Mouse (Mus musculus): ENCODE measurements around the gene Thra. TPM values are rescaled to one million over a fixed set of nuclear protein-coding genes. Genes with fewer than 3 reads are reported as not detected.

Thra gene
- total and polyA plus RNA-seq, 3 experiments: 22.0 to 50.9 TPM; not detected in 1

DNA sequence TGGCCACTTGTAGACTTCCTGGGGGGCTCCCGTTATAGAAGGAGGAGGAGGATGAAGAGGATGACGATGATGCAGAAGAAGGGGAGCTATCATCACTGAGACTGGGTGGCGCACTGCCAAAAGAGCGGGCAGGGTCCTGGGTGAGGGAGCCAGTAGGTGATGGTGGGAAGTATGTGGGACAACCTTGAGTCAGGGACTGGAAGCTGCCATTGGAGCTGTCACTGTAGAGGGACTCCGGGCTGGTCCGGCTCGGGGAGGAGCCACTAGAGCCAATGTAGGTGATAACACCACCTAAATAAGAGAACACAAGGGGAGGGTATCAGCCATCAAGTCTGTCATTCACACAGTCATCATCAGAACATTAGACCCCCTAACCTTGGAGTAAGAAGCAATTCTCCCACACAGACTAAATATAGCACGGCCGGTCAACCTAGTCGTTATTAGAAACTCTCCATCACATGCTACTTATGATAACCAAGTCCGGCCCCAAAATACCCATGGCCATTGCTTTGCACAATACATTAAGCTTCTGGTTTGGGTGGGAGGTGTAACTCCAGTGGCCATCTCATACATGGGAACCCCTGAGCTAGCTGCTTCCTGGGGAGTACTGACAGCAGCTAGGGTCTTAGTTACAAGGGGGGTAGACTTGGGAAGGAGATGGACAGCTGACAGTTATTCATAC lies 31.5 kb downstream of the Thra start:
- Histone ChIP-seq H3K27me3 (ENCODE audit: control insufficient read depth in 1 of 2, insufficient read depth in 2 of 2, low read length in 2 of 2) (no peaks in the 10 kb centered on the region), H3K4me3 (ENCODE audit: control insufficient read depth in 1 of 2, insufficient read depth in 1 of 2, low read depth in 2 of 2, low read length in 2 of 2) (no peak overlapping the region), H3K79me2 (ENCODE audit: control insufficient read depth, insufficient read depth, low read length, poor library complexity) (no peaks in the 10 kb centered on the region; the same call in 1 of the 2 replicates), H3K36me3 (ENCODE audit: control insufficient read depth in 1 of 2, insufficient read depth in 2 of 2, low read length in 2 of 2) (peaks cover 0 to 40% of the 10 kb centered on the region in 2 experiments; a peak in 2 of 4 replicates), H3K27ac (ENCODE audit: control insufficient read depth, low read depth, low read length) (peak overlapping the region; percentile 89), H3K9ac (ENCODE audit: control insufficient read depth, low read depth, low read length, poor library complexity, severe bottlenecking) (peak overlapping the region; percentile 59; the same call in 1 of the 2 replicates), H3K4me1 (ENCODE audit: control insufficient read depth in 1 of 2, insufficient read depth in 2 of 2, low read length in 2 of 2) (peaks cover 32 to 55% of the 10 kb centered on the region in 2 experiments), H3K9me3 (replicated peaks; ENCODE audit: insufficient read depth, low read length) (no peaks in the 10 kb centered on the region)
- no peak for TF ChIP-seq TAL1 (IDR thresholded peaks at IDR 0.05; ENCODE audit: low read length)
- no peak for TF ChIP-seq CHD2 (IDR thresholded peaks at IDR 0.05; ENCODE audit: low read length)
- TF ChIP-seq RAD21 (IDR thresholded peaks at IDR 0.05; ENCODE audit: low read depth, low read length): no peak
- no peak for TF ChIP-seq SIN3A (IDR thresholded peaks at IDR 0.05; ENCODE audit: low read length)
- no peak for TF ChIP-seq ELF1 (IDR thresholded peaks at IDR 0.05; ENCODE audit: low read depth, low read length)
- no peak for TF ChIP-seq USF1 (IDR thresholded peaks at IDR 0.05; ENCODE audit: low read depth, low read length)
- no peak for TF ChIP-seq RCOR1 (IDR thresholded peaks at IDR 0.05; ENCODE audit: low read depth, low read length)
- no peak for TF ChIP-seq GATA1 (IDR thresholded peaks at IDR 0.05; ENCODE audit: low read depth, low read length)
- TF ChIP-seq UBTF (IDR thresholded peaks at IDR 0.05; ENCODE audit: borderline replicate concordance, insufficient read depth, low read depth, low read length): no peak
- TF ChIP-seq EP300 (IDR thresholded peaks at IDR 0.05; ENCODE audit: low read depth in 1 of 2, low read length in 2 of 2): no peak
- no peak for TF ChIP-seq ETS1 (IDR thresholded peaks at IDR 0.05; ENCODE audit: low read depth, low read length)
- TF ChIP-seq ZKSCAN1 (IDR thresholded peaks at IDR 0.05; ENCODE audit: low read depth, low read length): no peak
- TF ChIP-seq GABPA (IDR thresholded peaks at IDR 0.05; ENCODE audit: low read depth, low read length): no peak
- TF ChIP-seq E2F4 (IDR thresholded peaks at IDR 0.05; ENCODE audit: borderline replicate concordance, low read depth, low read length): no peak
- TF ChIP-seq POLR2A (IDR thresholded peaks at IDR 0.05; ENCODE audit: control insufficient read depth in 1 of 2, insufficient read depth in 1 of 2, low read depth in 1 of 2, low read length in 2 of 2, poor library complexity in 1 of 2): no peak
- no peak for TF ChIP-seq MAZ (IDR thresholded peaks at IDR 0.05; ENCODE audit: low read depth, low read length)
- no peak for TF ChIP-seq BHLHE40 (IDR thresholded peaks at IDR 0.05; ENCODE audit: borderline replicate concordance, low read depth, low read length)
- TF ChIP-seq SMC3 (IDR thresholded peaks at IDR 0.05; ENCODE audit: low read depth, low read length): no peak
- TF ChIP-seq MXI1 (IDR thresholded peaks at IDR 0.05; ENCODE audit: low read depth, low read length): no peak
- no peak for TF ChIP-seq TCF12 (IDR thresholded peaks at IDR 0.05; ENCODE audit: low read depth, low read length)
- no peak for DNase-seq (ENCODE audit: low read depth, low spot score)

- Histone ChIP-seq H3K79me2 (ENCODE audit: control insufficient read depth, insufficient read depth, low read length, poor library complexity) (no peaks in the 10 kb centered on the region; the same call in 1 of the 2 replicates), H3K27me3 (ENCODE audit: control insufficient read depth in 1 of 2, insufficient read depth in 2 of 2, low read length in 2 of 2) (no peaks in the 10 kb centered on the region), H3K27ac (ENCODE audit: control insufficient read depth, low read depth, low read length) (peak overlapping the region; percentile 89), H3K36me3 (ENCODE audit: control insufficient read depth in 1 of 2, insufficient read depth in 2 of 2, low read length in 2 of 2) (peaks cover 0 to 39% of the 10 kb centered on the region in 2 experiments; a peak in 2 of 4 replicates), H3K4me1 (ENCODE audit: control insufficient read depth in 1 of 2, insufficient read depth in 2 of 2, low read length in 2 of 2) (peaks cover 32 to 57% of the 10 kb centered on the region in 2 experiments), H3K9ac (ENCODE audit: control insufficient read depth, low read depth, low read length, poor library complexity, severe bottlenecking) (peak overlapping the region; percentile 59), H3K4me3 (ENCODE audit: control insufficient read depth in 1 of 2, insufficient read depth in 1 of 2, low read depth in 2 of 2, low read length in 2 of 2) (no peak overlapping the region), H3K9me3 (replicated peaks; ENCODE audit: insufficient read depth, low read length) (no peaks in the 10 kb centered on the region)
- DNase-seq (ENCODE audit: low read depth, low spot score): peak; percentile 88
- TF ChIP-seq USF1 (IDR thresholded peaks at IDR 0.05; ENCODE audit: low read depth, low read length) (peak; percentile 50; the same call in 1 of the 2 replicates), ZMIZ1 (IDR thresholded peaks at IDR 0.05; ENCODE audit: low read depth, low read length) (no peak), JUND (IDR thresholded peaks at IDR 0.05; ENCODE audit: low read depth, low read length) (peak; percentile 85; the same call in 1 of the 2 replicates), MXI1 (IDR thresholded peaks at IDR 0.05; ENCODE audit: low read depth, low read length) (peak; percentile 97), ETS1 (IDR thresholded peaks at IDR 0.05; ENCODE audit: low read depth, low read length) (peak; percentile 74), TCF12 (IDR thresholded peaks at IDR 0.05; ENCODE audit: low read depth, low read length) (0 out of 2 replicates have a peak, but pooled peaks have one; percentile 10), ZNF384 (IDR thresholded peaks at IDR 0.05; ENCODE audit: low read depth, low read length) (no peak), MAX (IDR thresholded peaks at IDR 0.05; ENCODE audit: low read length) (peak; percentile 98), NRF1 (IDR thresholded peaks at IDR 0.05; ENCODE audit: insufficient read depth, low read depth, low read length, poor library complexity, severe bottlenecking) (no peak), KAT2A (conservative IDR thresholded peaks at IDR 0.05; ENCODE audit: low read depth, low read length) (no peak), TBP (IDR thresholded peaks at IDR 0.05; ENCODE audit: low read depth, low read length) (peak; percentile 19; the same call in 1 of the 2 replicates), POLR2AphosphoS5 (IDR thresholded peaks at IDR 0.05; ENCODE audit: borderline replicate concordance, low read depth, low read length) (peak; percentile 15; the same call in 1 of the 2 replicates), SIN3A (IDR thresholded peaks at IDR 0.05; ENCODE audit: low read length) (peak; percentile 63), GATA1 (IDR thresholded peaks at IDR 0.05; ENCODE audit: low read depth, low read length) (peak; percentile 79), POLR2AphosphoS2 (IDR thresholded peaks at IDR 0.05; ENCODE audit: low read length) (0 out of 2 replicates have a peak, but pooled peaks have one; percentile 18), EP300 (IDR thresholded peaks at IDR 0.05; ENCODE audit: low read depth in 1 of 2, low read length in 2 of 2) (peak; percentile 23 to 56; a peak in 2 of 4 replicates)
Measured at GRCm38 (mm10) chr11:98772667-98773171, 32.3 kb downstream of the Thra start.

Data from MEL (cell line).